Mouse (Mus musculus) kidney, adult 9 months (tissue): ENCODE results near the gene Gsn.

ENCODE experiments used
- DNase-seq: peaks from one replicate; pipeline ENCODE4 v3.0.0; 2022

The Gsn gene

GRCm38 (mm10) chr2:35331205-35331604 is 75.0 kb downstream of the Gsn start:
- no peak for DNase-seq

GRCm38 (mm10) chr2:35333670-35334069 is 77.5 kb downstream of the Gsn start:
- DNase-seq: no peak

GRCm38 (mm10) chr2:35335620-35336019 is 79.4 kb downstream of the Gsn start:
- DNase-seq: no peak

- DNase-seq: peak; percentile 100
These were observed 80.5 kb downstream of the Gsn start, which contains the start of gene Stom for GRCm38 (mm10) chr2:35336388-35337280. Gene Stom, minus strand, starts transcription at chr2:35336976.

- DNase-seq: peak; percentile 42
These were observed 81.2 kb downstream of the Gsn start for GRCm38 (mm10) chr2:35337419-35337818.

GRCm38 (mm10) chr2:35338036-35338435 is 81.9 kb downstream of the Gsn start:
- DNase-seq: no peak

GRCm38 (mm10) chr2:35338707-35339106 is 82.5 kb downstream of the Gsn start:
- DNase-seq: no peak

GRCm38 (mm10) chr2:35342605-35343004 is 86.4 kb downstream of the Gsn start:
- DNase-seq: no peak

GRCm38 (mm10) chr2:35345984-35346383 is 89.8 kb downstream of the Gsn start:
- DNase-seq: no peak

- peak; percentile 50 for DNase-seq
These were observed 93.0 kb downstream of the Gsn start for GRCm38 (mm10) chr2:35349184-35349583.
